ENCODE assay signal across 26 mouse cellular contexts in the genomic region with DNA sequence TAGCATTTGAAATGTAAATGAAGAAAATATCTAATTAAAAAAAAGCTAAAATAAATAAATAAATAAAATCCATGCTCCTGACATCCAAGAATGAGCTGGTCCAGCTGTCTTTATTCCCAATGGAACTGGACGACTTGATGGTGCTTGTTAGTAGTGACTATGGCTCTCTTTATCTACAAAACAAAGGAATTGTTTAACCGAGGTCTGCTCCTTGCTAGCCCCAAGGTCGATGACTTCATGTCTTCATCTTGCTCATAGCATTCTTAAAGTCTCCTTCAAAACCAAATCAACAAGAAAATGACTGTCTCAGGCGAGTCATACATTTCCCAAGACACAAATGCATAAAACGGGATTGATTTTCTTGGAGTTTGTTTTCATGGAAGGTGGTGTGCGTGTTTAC.
"Had no signal": no experiment of that assay in that cellular context is flagged by ENCODE, and none has a peak within 500 bp of the region (broad histone marks: within the 10 kb centered on the region; RNA-seq: fewer than 3 reads in every experiment).

No protein-coding gene starts in this region.

- DNase-seq: gastrocnemius, postnatal 14 days; gastrocnemius, postnatal 36 days; heart, postnatal 10 days; heart, postnatal 4 days; kidney, adult 18-20 months; kidney, adult 8-10 months; kidney, postnatal 10 days; kidney, postnatal 25 days; kidney, postnatal 4 days; liver; liver, embryonic 13.5 days had no signal

- ATAC-seq: hindbrain, embryonic 16.5 days; inflammation-experienced regulatory T-cells, adult 6 months; intestine, embryonic 15.5 days; intestine, postnatal 0 days had no signal

- H3K9ac ChIP-seq: heart, embryonic 12.5 days; hindbrain, embryonic 12.5 days; hindbrain, embryonic 14.5 days; intestine, embryonic 15.5 days; limb, embryonic 12.5 days; liver, embryonic 13.5 days; liver, embryonic 15.5 days had no signal

- H3K36me3 ChIP-seq: heart, embryonic 10.5 days; heart, embryonic 12.5 days; hindbrain, embryonic 10.5 days; hindbrain, embryonic 12.5 days; intestine, embryonic 15.5 days; limb, embryonic 10.5 days; limb, embryonic 12.5 days; liver, embryonic 13.5 days; liver, embryonic 15.5 days had no signal

- H3K4me3 ChIP-seq: heart, embryonic 10.5 days; heart, embryonic 12.5 days; hindbrain, embryonic 10.5 days; hindbrain, embryonic 12.5 days; intestine, embryonic 15.5 days; layer of hippocampus, adult 2 months; left cerebral cortex, adult 2 months; limb, embryonic 10.5 days; limb, embryonic 12.5 days; liver, embryonic 13.5 days; liver, embryonic 15.5 days had no signal

- H3K27me3 ChIP-seq: heart, embryonic 12.5 days; hindbrain, embryonic 12.5 days; intestine, embryonic 15.5 days; limb, embryonic 12.5 days; liver, embryonic 13.5 days; liver, embryonic 15.5 days had no signal

- H3K27ac ChIP-seq: heart, embryonic 10.5 days; hindbrain, embryonic 10.5 days; hindbrain, embryonic 12.5 days; hindbrain, embryonic 14.5 days; intestine, embryonic 15.5 days; layer of hippocampus, adult 2 months; left cerebral cortex, adult 2 months; limb, embryonic 10.5 days; limb, embryonic 12.5 days; liver, embryonic 13.5 days; liver, embryonic 15.5 days had no signal

- H3K4me2 ChIP-seq: heart, embryonic 12.5 days; hindbrain, embryonic 12.5 days; hindbrain, embryonic 14.5 days; intestine, embryonic 15.5 days; limb, embryonic 12.5 days; liver, embryonic 11.5 days; liver, embryonic 13.5 days; liver, embryonic 15.5 days had no signal

- H3K9me3 ChIP-seq: heart, embryonic 10.5 days; hindbrain, embryonic 10.5 days; hindbrain, embryonic 12.5 days; intestine, embryonic 15.5 days; limb, embryonic 10.5 days; limb, embryonic 12.5 days; liver, embryonic 13.5 days; liver, embryonic 15.5 days had no signal

- H3K4me1 ChIP-seq: heart, embryonic 10.5 days; heart, embryonic 12.5 days; hindbrain, embryonic 10.5 days; hindbrain, embryonic 12.5 days; intestine, embryonic 15.5 days; limb, embryonic 10.5 days; limb, embryonic 12.5 days; liver, embryonic 13.5 days; liver, embryonic 15.5 days had no signal
